Mouse (Mus musculus) cortical plate, adult 2 months (tissue): ENCODE measurements around the gene Cabin1.

Source experiments
- CTCF ChIP-seq: fragments of 200-500 bp; IDR thresholded peaks from 2 replicates; pipeline ENCODE4 v1.5.1; 2011; ENCODE audit warnings: mild to moderate bottlenecking, control low read depth, low read length; ENCODE audit not compliant: insufficient read depth; ENCODE audit errors: extremely low read depth
- POLR2A ChIP-seq: fragments of 200-500 bp; IDR thresholded peaks from 2 replicates; pipeline ENCODE4 v1.6.1; 2011; ENCODE audit warnings: mild to moderate bottlenecking, low read length, control low read depth; ENCODE audit not compliant: insufficient read depth; ENCODE audit errors: extremely low read depth

DNA sequence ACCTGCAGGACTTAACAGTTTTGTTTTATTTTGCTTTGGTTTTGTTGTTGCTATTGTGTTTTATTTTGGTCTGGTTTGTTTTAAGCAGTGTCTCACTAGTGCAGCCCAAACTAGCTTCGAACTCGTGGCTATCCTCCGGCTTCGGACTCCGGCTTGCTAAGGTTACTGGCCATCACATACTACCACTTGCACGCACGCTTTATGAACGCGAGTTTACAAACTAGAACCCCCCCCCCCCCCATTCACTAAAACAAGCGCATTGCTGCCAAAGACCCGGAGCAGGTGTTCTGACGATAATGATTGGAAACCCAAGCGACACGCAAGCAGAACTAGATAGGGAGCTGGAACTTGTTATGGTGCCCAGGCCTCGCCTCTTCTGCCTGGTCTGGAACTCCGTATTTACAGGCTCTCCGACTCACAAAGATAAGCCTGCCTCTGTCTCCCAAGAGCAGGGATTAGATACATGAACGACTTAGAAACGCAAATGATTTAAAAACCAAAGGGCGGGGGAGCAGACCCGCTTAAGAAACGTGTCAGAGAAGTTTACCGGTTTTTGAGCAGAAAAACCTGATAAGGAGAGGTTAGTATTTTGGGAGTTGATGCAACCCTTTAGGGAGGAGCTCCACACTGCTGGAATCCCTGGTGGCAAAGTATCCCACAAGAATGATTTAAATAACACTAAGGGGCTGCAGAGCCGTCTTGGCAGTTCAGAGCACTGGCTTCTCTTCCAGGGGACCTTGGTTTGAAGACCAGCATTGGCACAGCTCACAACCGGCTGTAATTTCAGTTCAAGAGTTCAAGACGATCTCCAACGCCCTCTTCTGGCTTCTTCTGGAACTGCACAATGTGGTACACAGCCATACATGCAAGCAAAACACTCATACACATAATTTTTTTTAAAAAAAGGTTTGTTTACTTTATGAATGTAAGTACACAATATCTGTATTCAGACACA is 655 bp upstream of the Cabin1 start:
- TF ChIP-seq CTCF, result peak; percentile 43
- no peak for TF ChIP-seq POLR2A
